Mouse (Mus musculus) cerebellum, postnatal 14 days (tissue): ENCODE measurements around the gene Phactr3.

ENCODE experiments used
- DNase-seq, 2 experiments: peaks; one replicate each; pipeline ENCODE4 v3.0.0; 2021; ENCODE audit warnings: mixed read lengths in 2 of 2

Phactr3 gene

DNA sequence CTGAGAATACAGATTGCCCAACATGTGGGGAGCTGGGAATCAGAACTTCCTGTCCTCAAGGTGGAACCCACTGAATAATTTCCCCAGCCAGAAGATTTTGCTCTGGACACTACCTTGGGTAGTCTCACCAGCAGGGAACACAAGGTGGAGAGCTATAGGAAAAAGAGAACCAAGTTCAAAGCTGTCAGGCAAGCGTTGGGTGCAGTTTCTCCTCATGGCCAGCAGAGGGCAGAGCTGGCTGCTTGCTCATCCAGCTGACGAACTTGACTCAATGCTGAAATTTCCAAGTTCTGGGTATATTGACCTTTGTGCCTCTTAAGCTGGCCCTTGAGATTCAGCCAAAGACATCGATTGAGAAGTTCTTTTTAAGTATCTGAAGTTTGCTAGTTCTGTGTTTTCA, 18.7 kb downstream of the Phactr3 start:
- peak; percentile 82 to 86 for DNase-seq

DNA sequence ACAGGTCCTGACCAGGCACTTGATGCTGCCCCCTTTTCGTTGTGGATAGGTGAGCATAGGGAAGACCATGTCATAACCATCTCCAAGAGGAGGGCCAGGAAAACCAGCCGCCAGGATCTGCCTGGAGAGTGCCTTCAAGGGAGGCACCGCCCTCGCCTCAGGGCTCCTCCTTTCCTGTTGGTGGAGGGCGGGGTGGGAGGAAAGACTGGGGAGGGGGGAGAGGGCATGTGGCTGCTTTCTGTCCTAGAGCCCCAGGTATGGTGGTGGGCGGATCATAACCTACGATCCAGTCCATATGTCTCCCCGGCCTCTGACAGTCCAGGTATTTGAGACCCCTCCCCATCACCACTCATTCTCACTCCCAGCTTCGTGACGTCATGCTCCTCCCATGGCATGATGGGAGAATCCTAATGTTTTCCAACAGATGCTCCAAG, 22.7 kb downstream of the Phactr3 start:
- peak; percentile 81 to 86 for DNase-seq

DNA sequence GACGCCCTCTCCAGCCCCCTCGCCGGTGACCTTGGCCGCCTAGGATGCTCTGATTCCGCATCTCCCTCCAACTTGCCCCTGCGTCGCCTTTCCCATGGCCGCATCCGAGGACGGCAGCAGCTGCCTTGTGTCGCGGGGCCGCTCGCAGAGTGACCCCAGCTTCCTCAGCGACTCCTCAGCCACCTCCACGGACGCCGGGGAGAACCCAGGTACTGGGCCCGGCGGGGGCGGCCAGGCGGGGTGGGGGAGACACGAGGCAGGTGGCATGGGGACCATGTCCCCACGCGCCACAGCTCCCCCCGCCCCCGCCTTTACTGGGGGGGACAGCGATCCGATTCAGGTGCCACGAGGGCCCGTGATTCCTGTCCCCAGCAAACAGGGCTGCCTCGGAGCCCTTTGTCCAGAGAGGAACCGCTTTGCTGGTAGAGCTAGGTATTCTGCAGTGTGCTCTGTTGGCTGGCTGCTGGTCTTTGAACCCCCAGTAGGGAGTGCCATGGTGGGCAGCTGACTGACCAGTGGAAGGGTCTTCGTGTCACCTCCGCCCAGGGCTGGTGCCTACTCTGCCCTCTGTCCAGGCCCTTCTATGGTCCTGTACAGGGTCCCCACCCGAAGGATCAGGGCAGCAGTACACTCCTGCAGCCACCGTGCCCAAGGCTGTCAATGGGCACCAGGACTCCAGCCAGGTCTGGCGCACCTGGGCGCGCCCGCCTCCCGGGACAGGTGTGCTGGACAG, 23.7 kb downstream of the Phactr3 start:
- peak; percentile 65 to 70 for DNase-seq

DNA sequence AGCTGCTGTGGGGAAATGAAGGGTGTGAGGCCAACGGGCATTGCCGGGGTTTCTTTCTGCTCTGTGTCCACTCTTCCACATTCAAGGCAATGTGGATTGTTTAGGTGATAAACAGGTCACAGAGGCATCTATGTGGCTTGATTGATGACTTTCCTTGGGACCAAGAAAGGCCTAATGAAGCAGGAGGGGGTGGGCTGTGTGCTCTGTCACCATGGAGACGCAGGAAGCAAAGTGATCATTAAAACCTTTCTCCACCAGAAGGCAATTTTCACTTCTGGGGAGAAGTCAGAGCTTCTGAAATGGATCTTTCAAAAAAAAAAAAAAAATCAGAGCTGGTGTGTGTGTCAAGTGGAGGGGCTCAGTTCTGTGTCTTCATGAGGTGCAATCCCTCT, 24.2 kb downstream of the Phactr3 start:
- DNase-seq: no peak

- no peak for DNase-seq
Measured at GRCm38 (mm10) chr2:178143898-178144297, 25.1 kb downstream of the Phactr3 start.

DNA sequence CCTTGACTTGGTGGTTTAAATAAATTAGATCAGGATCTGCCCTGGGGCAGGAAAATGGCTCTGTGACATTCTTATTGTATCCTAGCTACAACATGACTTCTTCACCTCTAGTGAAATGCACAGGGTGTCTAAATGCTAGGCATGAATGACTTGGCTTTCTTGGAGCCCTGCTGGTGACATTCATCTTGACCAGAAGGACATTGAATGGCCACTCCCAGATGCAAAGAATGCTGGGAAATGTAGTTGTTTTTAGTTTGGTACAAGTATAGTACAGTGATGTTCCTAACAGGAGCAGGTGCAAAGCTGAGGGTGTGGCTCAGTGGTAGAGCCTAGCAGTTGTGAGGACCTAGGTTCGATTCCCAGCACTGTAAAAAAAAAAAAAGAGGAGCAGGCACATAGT, 30.5 kb downstream of the Phactr3 start:
- no peak for DNase-seq

- DNase-seq: peak in 1 of 2 experiments; percentile 53
Measured at GRCm38 (mm10) chr2:178150697-178151096, 31.9 kb downstream of the Phactr3 start.

- no peak for DNase-seq
Measured at GRCm38 (mm10) chr2:178153601-178154000, 34.8 kb downstream of the Phactr3 start.

GRCm38 (mm10) chr2:178154129-178154528, 35.4 kb downstream of the Phactr3 start:
- no peak for DNase-seq

GRCm38 (mm10) chr2:178154576-178154975, 35.8 kb downstream of the Phactr3 start:
- DNase-seq: peak; percentile 77 to 82

GRCm38 (mm10) chr2:178155176-178155916, 36.6 kb downstream of the Phactr3 start:
- no peak for DNase-seq

DNA sequence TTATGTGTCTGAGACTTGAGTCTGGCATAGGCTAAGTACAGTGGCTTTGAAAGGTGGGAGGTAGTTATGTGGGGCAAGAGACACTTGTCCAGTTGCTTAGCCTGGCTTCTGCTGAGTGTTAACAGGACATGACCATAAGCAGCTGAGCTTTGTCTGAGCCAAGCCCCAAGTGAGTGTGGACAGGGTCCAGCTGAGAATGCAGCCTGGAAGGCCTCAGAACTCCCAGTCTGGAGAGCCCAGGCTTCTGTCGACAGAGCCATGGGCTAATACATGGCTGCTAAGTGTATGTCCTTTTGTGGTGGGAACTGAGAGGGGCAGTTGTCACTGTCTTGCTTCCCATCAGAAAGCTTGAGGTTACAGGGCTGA, 37.1 kb downstream of the Phactr3 start:
- peak in 1 of 2 experiments; percentile 52 for DNase-seq

- no peak for DNase-seq
Measured at GRCm38 (mm10) chr2:178158936-178159335, 40.2 kb downstream of the Phactr3 start.

- no peak for DNase-seq
Measured at GRCm38 (mm10) chr2:178163981-178164380, 45.2 kb downstream of the Phactr3 start.

GRCm38 (mm10) chr2:178165943-178166342, 47.2 kb downstream of the Phactr3 start:
- peak; percentile 54 to 73 for DNase-seq

GRCm38 (mm10) chr2:178169983-178170382, 51.2 kb downstream of the Phactr3 start:
- no peak for DNase-seq

- DNase-seq: no peak
Measured at GRCm38 (mm10) chr2:178173951-178174350, 55.2 kb downstream of the Phactr3 start.

- no peak for DNase-seq
Measured at GRCm38 (mm10) chr2:178175286-178175931, 56.6 kb downstream of the Phactr3 start.

DNA sequence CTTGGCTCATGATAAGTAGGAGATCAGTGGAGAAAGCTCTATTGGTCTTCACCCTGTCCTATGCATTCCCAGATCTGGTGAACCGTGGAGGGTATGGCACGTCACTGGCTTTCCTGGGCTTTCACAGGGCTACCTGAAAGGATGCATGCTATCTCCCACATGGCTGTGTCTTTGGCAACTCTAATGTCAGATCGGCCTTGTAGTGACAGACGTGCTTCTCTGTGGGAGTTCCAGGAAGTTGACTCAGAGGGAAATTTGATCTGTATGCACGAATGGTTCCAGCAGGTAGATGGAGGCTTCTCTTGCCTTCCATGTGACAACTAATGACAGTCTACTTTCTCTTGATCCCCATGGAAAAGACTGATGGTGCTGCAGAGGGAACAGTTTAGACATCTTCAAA, 65.5 kb downstream of the Phactr3 start:
- DNase-seq: peak; percentile 75 to 86

DNA sequence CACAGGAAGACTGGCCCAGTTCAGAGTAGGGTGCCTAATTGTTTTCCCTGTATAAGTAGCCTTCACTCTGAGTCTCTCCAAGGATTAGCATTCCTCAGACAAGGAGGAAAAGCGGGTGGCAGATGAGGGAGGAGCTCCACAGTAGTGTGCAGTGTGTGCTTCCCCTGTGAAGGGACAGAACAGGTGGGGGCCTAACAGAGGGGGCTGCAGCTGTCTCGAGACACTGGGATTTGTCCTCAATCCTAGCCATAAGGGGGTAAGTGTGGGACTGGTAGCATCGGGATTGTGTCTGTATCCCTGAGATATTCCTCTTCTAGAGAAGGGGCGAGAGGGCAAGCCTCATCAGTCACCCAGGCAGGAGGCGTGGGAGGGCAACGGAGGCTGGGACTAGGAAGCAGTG, 66.1 kb downstream of the Phactr3 start:
- DNase-seq: peak; percentile 52 to 58

DNA sequence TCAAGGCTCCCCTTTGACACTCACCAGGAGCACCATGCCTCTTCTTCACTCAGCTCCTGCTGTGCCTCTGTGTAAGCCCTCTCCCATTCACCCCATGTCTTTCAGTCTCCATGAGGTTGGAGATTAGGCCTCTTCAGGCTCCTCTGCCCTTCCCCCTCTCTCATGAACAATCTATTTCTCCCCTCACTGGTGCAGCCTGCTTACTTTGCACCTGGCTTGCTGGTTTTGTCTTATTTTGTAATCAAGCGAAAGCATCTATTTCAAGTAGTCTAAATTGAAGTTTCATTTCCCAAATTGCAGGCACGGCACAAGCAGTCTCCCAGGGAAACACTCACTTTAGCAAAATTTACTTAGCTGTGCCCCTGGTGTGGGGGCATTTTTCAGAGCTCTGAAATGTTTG, 70.2 kb downstream of the Phactr3 start:
- DNase-seq: no peak

DNA sequence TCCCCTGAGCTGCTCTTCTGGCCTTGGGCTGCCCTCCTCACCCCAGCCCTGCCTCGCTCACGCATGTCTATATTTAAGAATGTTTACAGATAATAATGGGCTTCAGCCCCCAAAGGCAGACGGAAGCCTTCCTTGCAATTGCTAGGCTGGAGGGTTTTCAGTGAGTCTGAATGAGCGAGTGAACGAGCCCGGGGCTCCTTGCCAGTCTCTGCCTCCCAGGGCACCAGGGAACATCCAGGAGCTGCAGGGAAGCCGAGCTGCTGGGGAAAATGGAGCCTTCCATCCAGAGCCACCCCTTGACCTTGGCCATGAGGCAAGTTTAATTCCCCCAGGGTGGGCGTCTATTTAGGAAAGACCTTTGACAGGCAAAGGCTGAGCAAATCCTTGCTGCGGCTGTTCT, 74.1 kb downstream of the Phactr3 start:
- peak; percentile 58 to 70 for DNase-seq

GRCm38 (mm10) chr2:178193445-178193844, 74.7 kb downstream of the Phactr3 start:
- peak; percentile 50 to 72 for DNase-seq

DNA sequence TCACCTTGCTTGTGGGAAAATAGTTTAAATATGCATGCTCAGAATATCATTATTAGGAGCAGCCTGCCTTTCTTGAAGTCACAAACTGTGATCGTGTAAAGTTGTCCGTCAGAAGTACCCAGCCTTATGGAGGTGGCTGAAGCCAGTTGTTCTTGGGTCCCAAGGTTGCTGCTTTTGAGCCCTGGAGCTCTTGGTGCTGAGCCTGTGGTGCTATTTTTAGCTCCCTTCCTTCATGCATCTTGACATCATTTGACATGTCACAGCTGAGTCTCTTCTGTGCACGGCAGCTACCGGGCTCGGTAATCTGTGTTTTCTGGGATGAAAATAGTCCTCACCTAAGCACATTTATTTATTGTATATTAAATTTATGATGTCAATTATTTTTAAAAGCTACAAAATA, 76.1 kb downstream of the Phactr3 start:
- peak; percentile 42 to 60 for DNase-seq
